Mouse (Mus musculus) G1E (cell line): ENCODE measurements at regions not wholly inside any gene's neighbourhood (a gene's known extent, or its start where the extent isn't known, plus 50 kb on each side); places are given as distances from the start of the nearest gene placed in this dataset.
"Not testable (repeated sequence)": the region's sequence is repeated elsewhere in the genome, so short reads cannot be mapped to it uniquely, and the experiment has no call there.

Experiments
- ATAC-seq: 2 replicates; pipeline ENCODE4 v1.8.0; 2016; ENCODE audit warnings: mild to moderate bottlenecking; ENCODE audit not compliant: insufficient number of reproducible peaks, poor library complexity, low FRiP score, severe bottlenecking; ENCODE audit errors: extremely low read depth
- DNase-seq: peaks from one replicate; pipeline ENCODE4 v3.0.0; 2012; ENCODE audit warnings: low spot score
- H3K27me3 ChIP-seq: 2 replicates; pipeline ENCODE4 v1.6.1; 2012; ENCODE audit warnings: mild to moderate bottlenecking, low read length, inconsistent platforms; ENCODE audit not compliant: insufficient read depth
- H3K36me3 ChIP-seq: replicated peaks from 2 replicates; pipeline ENCODE3; 2012; ENCODE audit warnings: mild to moderate bottlenecking, inconsistent platforms
- H3K4me1 ChIP-seq: 2 replicates; pipeline ENCODE4 v1.6.1; 2012; ENCODE audit warnings: low read depth, low read length, inconsistent platforms, mixed read lengths; ENCODE audit not compliant: insufficient read depth
- H3K4me3 ChIP-seq: 2 replicates; pipeline ENCODE4 v1.5.1; 2012; ENCODE audit warnings: low read depth, mild to moderate bottlenecking, inconsistent platforms, low read length, moderate library complexity, mixed read lengths
- H3K9me3 ChIP-seq: replicated peaks from 2 replicates; pipeline ENCODE4 v1.6.1; 2012; ENCODE audit warnings: inconsistent platforms
- CTCF ChIP-seq: IDR thresholded peaks from 2 replicates; pipeline ENCODE4 v1.5.1; 2012; ENCODE audit warnings: low read depth, low read length, inconsistent platforms, mixed read lengths
- GATA1 ChIP-seq: IDR thresholded peaks from 2 replicates; pipeline ENCODE4 v1.6.1; 2012; ENCODE audit warnings: borderline replicate concordance, low read length, inconsistent platforms, mixed read lengths
- GATA2 ChIP-seq: IDR thresholded peaks from 2 replicates; pipeline ENCODE4 v1.6.1; 2012; ENCODE audit warnings: low read depth, low read length, inconsistent platforms, borderline replicate concordance
- POLR2AphosphoS5 ChIP-seq: IDR thresholded peaks from 2 replicates; pipeline ENCODE4 v1.6.1; 2012; ENCODE audit warnings: low read depth, low read length, inconsistent platforms; ENCODE audit not compliant: insufficient replicate concordance
- TAL1 ChIP-seq: conservative IDR thresholded peaks from 2 replicates; pipeline ENCODE4 v1.6.1; 2012; ENCODE audit warnings: low read depth, low read length, inconsistent platforms, mixed read lengths

DNA sequence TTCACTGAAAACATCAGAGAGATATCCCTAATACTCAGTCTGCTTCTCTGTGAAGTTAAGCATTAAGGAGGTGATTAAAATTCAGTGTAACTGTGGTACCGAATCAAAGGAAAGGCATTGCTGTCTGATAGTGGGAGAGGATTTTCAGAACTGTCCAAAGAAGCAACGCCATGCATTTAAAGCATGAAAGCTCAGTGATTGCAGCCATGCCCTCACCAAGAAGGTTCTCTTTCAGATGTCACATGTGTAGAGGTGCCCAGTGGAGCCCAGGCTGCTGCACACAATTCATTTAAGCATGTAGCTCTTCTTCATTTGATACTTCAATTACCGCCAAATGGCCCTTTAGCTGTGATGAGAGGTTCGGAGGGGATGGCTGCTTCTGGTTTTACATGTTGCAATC, 103.1 kb upstream of the Kcnmb2 start:
- H3K36me3 ChIP-seq = no peaks in the 10 kb centered on the region
- ATAC-seq (no peak), DNase-seq (no peak)
- H3K4me3 ChIP-seq = no peak overlapping the region
- no peaks in the 10 kb centered on the region for H3K9me3 ChIP-seq
- H3K27me3 ChIP-seq = no peaks in the 10 kb centered on the region
- TF ChIP-seq POLR2AphosphoS5 = no peak
- TF ChIP-seq GATA2 = no peak
- no peak for TF ChIP-seq TAL1
- TF ChIP-seq GATA1 = no peak
- no peak for TF ChIP-seq CTCF
- H3K4me1 ChIP-seq = no peaks in the 10 kb centered on the region

DNA sequence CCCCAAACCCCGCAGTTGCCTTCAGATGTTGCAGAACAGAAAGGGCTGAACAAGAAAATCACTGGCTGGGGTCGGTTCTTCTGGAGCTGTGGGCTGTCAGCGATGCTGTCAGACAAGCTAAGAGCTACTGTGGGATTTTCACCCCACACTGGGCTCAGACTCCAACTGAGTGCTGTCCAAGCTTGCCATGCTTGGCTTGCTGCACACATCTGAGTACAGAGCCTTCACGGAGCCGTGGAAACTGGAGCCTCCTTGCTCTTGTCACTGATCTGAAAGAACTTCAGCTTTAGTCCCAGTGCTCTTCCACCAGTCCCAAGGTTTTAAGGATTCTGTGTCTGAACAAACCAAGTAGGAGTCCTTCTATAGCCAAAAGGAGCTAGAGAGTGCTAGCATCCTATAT, 98.3 kb upstream of the Kcnmb2 start:
- ATAC-seq (no peak), DNase-seq (no peak)
- TF ChIP-seq GATA1 = no peak
- TF ChIP-seq POLR2AphosphoS5 = no peak
- no peak for TF ChIP-seq CTCF
- no peak for TF ChIP-seq TAL1
- no peak for TF ChIP-seq GATA2
- H3K4me1 ChIP-seq = no peaks in the 10 kb centered on the region
- no peaks in the 10 kb centered on the region for H3K36me3 ChIP-seq
- no peaks in the 10 kb centered on the region for H3K9me3 ChIP-seq
- no peaks in the 10 kb centered on the region for H3K27me3 ChIP-seq
- no peak overlapping the region for H3K4me3 ChIP-seq

DNA sequence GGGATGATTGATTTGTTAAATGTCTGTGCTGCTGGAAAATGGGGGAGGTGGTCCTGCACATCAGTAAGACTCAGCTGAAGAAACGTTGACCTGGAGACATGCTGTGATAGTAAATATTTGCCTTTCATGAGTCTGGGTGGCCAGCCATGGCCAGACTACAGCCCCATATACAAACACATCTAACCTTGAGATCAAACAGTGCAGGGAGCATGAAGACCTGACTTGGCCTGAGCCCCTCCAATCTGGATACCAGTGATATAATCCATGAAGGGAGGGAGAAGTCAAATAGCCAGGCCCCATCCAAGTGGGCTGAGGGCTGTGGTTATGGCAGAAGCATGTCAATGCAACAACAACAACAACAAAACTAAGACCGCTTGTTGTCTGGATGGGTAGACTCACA, 94.6 kb upstream of the Kcnmb2 start:
- TF ChIP-seq GATA1 (no peak), GATA2 (no peak), POLR2AphosphoS5 (no peak), CTCF (no peak), TAL1 (no peak)
- Histone ChIP-seq H3K9me3 (no peaks in the 10 kb centered on the region), H3K4me3 (no peak overlapping the region), H3K4me1 (no peaks in the 10 kb centered on the region), H3K27me3 (no peaks in the 10 kb centered on the region), H3K36me3 (no peaks in the 10 kb centered on the region)
- DNase-seq (no peak), ATAC-seq (no peak)

DNA sequence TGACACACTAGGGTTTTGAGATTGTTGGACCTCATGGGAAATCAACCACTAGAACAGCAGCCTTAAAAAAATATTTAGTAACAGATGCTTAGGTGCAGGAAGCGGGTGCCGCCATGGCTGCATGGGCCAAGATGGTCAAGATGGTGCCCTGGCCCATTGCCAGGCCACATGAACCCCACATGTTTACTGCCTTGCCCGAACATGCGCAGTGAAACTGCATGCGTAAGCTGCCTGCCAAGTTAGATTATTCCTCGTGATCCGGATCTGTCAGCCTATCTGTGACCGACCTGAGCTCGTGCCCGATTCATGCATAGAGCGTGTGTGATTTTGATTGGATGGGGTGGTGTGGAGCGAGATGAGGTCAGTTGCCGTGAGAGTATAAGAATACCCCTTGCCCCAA, 93.2 kb upstream of the Kcnmb2 start:
- not testable (repeated sequence) for H3K4me1 ChIP-seq, DNase-seq

DNA sequence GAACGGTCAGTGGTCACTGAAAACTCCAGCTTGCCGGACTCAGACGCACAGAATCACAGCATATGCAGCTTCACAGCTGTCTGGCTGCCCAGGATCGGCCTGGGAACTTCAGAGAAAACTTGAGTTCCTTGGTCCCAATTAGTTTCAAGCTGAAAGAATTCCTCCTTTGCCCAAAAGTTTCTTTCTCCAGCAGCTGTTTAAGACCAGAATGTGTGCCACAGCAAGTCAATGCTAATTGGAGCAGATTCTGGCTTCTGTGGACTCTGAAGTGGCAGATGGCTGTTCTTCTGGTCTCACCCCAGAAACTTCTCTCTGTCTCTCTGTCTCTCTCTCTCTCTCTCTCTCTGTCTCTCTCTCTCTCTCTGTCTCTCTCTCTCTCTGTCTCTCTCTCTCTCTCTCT, 91.1 kb upstream of the Kcnmb2 start:
- Histone ChIP-seq H3K9me3 (no peaks in the 10 kb centered on the region), H3K27me3 (no peaks in the 10 kb centered on the region), H3K36me3 (no peaks in the 10 kb centered on the region), H3K4me1 (no peaks in the 10 kb centered on the region), H3K4me3 (no peak overlapping the region)
- no peak for TF ChIP-seq TAL1
- TF ChIP-seq CTCF = no peak
- TF ChIP-seq POLR2AphosphoS5 = no peak
- no peak for TF ChIP-seq GATA1
- TF ChIP-seq GATA2 = no peak
- no peak for DNase-seq
- ATAC-seq = no peak

More for the DNA sequence above, 93.2 kb upstream of the Kcnmb2 start:
- ATAC-seq, H3K36me3 ChIP-seq, H3K27me3 ChIP-seq, H3K4me3 ChIP-seq, H3K9me3 ChIP-seq: not testable (repeated sequence)

DNA sequence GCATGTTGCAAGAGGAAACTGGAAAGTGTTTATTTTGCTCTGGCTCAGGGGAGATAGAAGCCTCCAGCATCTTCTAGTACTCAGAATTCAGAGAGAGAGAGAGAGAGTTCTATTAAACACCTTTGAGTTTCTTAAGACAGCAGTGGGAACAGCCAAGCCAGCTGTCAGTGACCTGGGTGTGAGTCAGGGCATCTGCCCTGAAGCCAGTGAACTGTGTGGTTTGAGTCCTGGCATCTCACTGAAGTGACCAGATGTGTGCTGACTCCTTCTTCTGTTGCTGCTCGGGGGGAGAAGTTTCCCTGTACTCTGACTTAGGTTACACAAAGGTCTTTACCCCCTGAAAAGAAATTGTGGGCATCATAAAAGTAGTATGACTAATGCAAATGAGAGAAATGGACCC, 70.4 kb upstream of the Kcnmb2 start:
- no peaks in the 10 kb centered on the region for H3K27me3 ChIP-seq

DNA sequence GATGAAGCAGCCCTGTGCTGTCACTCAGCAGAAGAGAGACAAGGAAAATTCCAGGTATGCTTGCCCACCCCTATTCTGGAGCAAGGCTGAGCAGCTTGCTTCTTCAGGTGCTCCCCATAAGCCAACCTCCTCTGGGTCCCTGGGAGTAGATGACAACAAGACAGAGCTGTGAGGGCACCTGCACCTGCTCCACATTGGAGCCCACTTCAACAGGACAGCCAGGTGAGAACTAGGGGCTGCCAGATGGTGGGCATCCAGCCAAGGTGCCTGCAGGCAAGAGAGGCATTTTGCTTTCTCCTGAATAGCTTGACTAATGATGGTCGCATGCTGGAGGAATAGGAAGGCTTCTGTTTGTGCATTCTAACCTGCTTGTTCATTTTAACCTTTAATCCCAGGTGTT, 61.1 kb upstream of the Kcnmb2 start:
- Histone ChIP-seq H3K9me3 (no peaks in the 10 kb centered on the region), H3K4me1 (no peaks in the 10 kb centered on the region), H3K4me3 (no peak overlapping the region), H3K36me3 (no peaks in the 10 kb centered on the region), H3K27me3 (peaks cover 4% of the 10 kb centered on the region; the same call in 1 of the 2 replicates)
- no peak for DNase-seq
- TF ChIP-seq GATA1 = no peak
- no peak for TF ChIP-seq POLR2AphosphoS5
- TF ChIP-seq CTCF = no peak
- no peak for TF ChIP-seq TAL1
- no peak for TF ChIP-seq GATA2
- ATAC-seq = no peak

More for the DNA sequence above, 70.4 kb upstream of the Kcnmb2 start:
- TF ChIP-seq GATA2 (no peak), POLR2AphosphoS5 (no peak), TAL1 (no peak), CTCF (no peak)
- ATAC-seq (no peak), DNase-seq (no peak)
- H3K36me3 ChIP-seq = no peaks in the 10 kb centered on the region
- no peaks in the 10 kb centered on the region for H3K9me3 ChIP-seq
- H3K4me3 ChIP-seq = no peak overlapping the region
- no peaks in the 10 kb centered on the region for H3K4me1 ChIP-seq
